Mouse (Mus musculus) lung, postnatal 4 days (tissue): ENCODE measurements around the gene Csrp1.

Source experiments
- DNase-seq, 2 experiments: peaks; one replicate each; pipeline ENCODE4 v3.0.0; 2021

Gene Csrp1

DNA sequence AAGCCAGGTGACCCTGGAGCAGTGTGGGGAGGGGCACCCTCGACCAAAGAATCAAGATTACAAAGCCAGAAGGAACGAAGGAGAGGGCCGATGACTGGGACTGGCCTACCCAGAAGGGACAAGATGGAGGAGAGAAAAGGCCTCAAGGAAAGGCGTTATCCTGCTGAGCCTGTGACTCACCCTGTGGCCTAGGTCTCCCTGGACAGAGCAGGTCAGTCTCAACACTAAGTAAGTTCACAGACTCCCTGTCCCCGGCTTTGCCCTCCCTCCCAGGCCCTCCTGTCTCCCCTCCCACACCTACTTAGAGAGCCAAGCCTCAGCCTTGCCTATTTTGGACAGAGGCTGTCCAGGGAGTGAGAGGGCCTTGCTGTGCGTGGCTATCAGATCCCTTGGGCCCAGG lies at the start of gene Csrp1:
Gene Csrp1, plus strand, starts transcription at position 79 of the 400 bp plus-strand sequence.
- no peak for DNase-seq

DNA sequence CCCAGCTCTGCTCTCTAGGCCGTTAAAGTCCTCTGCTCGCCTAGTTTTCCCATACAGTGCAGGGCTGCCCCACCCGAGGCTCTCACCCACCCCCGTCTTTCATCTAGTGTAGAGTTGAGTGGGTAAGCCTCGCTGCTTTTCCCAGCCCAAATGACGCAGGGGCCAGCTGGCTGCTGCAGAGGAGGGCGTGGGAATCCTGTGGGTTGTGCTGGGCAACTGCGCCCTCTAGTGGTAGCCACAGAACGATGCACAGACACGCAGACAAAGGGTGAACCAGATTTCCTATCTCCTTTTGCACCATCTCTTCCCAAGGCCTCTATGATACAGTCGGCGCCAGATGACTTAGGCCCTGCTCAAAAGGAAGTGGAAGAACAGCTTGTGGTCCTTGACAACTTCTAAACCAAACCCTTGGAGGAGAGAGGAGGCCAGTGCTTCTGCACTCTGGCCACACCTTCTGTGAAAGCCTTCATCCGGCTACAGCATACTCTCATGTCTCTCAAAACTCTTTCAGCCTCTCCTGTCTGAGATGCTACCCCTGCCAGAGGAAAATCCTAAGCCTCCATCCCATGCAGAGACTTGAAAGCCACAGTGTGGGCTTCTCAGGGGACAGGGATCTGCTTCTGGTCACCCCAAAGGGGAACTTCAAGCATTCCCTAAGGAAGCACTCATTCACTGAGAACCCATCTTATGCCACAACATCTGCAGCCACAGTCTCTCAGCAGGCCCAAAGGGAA lies 49.3 kb upstream of the Csrp1 start:
- peak; percentile 90 for DNase-seq

DNA sequence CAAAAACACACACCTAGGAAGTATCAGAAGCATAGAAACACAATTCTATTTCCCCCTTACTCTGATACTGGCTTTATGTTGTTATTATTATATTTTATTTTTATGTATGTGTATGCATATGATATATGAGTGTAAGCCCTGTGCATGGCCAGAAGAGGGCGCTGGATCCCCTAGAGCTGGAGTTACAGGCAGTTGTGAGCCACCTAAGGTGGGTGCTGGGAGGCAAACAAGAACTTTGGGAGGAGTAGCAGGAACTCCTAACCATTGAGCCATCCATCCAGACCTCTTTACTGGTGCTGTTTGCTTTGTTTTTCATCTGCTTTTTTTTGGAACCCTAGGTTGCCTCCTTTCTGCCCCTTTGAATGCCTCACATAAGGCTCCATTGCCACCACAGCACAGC lies 48.5 kb upstream of the Csrp1 start:
- DNase-seq, result no peak

DNA sequence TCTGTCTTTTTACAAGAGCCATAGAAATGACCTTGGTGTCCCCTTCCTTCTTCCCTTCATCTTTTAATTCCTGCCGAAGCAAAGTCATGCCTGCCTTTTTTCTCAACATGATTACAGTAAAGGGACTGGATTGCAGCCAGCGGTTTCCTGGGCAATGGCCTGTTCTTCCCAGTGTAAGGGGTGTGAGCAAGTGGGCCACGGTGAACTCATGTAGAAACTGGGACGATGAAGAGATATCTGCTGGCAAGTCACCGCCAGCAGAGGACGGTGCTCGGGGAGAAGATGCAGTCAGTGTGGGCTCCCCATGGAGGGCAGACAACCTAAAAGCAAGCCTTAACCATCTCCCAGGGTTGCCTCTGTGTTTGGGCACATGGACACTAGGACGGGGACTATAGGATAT lies 47.9 kb upstream of the Csrp1 start:
- peak; percentile 54 to 60 for DNase-seq

DNA sequence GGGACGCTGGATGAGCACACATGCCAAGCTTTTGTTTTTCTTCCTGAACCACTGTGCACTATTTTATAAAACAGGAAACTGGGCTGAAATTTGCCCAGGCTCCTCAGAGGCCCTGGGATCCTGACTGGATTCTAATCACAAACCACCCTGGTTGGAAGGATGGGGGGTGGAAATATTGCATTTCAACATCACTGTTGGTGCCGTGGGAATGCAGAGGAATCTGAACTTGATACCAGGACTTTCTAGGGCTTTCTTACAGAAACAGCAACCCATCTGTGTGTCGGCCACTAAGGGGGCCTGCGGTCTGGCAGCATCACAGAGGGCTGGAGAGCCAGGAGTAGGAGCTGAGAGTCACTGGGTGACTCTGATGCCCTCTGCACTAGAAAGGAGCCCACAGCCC lies 47.5 kb upstream of the Csrp1 start:
- DNase-seq, result peak in 1 of 2 experiments; percentile 17

DNA sequence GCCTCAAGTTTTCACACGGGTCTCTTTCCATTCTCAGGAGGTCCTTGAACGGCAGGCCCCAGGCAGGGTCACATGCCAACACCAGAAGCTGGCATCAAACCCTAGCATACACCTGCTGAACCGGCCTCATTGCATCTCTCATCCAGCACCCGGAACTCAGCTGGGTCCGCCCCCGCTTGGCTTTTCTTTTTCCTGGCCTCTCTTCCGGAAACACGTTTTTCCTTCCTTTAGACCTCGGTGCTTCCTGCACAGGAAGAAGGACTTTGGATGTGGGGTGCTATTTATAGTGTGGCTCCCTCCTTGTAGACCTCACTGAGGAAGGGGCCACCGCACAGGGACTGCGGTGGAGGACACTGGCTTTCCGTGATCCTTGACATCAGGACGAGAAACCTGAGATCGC lies 46.4 kb upstream of the Csrp1 start:
- DNase-seq, result peak in 1 of 2 experiments; percentile 44

DNA sequence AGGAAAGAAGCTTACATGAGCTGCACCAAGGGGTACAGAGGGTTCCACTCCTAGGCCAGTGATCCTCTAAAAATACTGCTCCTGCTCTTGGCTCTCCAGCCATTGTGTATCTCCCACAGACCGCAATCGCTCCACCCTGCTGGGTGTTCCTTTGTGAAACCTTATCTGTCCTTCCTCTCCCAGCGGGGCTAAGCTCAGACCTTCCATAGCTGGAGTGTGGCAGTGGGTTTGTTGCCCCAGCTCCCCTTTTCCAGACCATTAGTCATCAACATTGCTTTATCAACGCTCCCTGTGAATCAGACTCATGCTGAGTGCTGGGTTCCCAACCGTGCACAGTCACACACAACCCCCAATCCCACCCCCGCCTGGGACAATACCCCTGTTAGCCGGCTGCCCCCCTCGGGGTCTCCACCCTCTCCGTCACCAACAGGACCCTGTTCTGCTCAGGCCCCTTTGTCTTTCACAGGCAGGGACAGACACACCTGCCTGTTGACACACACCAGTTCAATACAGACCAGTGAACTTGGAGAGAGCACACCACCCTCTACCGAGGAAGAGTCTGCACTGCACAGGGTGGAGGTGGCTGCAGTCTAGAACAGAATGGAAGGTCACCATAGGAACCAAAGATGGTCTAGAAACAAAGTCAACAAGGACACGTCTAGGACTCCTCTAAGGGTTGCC lies 44.3 kb upstream of the Csrp1 start:
- DNase-seq, result no peak

DNA sequence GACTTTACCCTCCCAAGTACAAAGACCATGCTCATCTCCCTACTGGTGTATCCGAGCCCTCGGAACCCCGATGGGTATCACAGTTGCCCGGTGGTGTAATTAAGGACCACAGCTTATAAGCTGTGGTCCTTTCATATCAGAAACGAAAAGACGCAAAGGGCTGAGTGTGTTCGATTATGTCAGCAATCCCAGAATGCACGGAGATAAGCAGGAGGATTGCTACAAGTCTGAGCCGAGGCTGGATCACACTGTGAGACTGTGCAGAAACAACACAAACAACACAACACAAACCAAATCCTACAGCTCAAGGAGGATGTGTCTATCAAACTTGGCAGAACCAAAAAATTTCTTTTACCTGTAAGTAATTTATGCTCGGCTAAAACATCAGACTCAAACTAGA lies 43.6 kb upstream of the Csrp1 start:
- no peak for DNase-seq

DNA sequence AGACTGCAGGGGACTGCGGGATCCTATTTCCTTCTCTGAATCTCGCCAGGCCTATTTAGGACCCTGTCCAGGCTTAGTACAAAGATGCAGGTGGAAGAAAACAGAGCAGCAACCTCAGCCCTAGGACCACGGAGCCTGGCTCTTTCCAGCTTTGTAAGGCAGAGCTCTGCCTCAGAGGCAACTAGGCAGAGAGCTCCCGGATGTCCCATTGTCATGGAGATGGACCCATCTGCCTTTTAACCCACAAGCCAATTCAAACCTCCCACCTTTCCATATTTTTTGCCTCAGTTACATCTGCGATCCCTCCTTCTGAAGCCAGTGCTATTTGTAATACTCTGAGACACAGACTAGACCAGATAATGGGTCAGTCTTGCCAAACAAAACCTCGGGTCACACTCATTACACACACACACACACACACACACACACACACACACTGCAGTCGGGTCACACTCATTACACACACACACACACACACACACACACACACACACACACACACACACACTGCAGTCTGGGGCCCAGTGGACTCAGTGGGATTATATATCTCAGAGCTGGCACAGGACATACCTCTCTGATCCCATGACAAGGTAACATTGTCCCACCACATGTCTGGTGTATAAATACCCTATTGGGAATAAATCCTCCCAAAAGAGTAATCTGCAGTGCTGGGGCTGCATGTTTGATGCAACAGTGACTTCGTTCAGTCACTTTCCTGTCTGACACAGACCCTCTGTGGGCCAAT lies 42.8 kb upstream of the Csrp1 start:
- DNase-seq, result no peak

DNA sequence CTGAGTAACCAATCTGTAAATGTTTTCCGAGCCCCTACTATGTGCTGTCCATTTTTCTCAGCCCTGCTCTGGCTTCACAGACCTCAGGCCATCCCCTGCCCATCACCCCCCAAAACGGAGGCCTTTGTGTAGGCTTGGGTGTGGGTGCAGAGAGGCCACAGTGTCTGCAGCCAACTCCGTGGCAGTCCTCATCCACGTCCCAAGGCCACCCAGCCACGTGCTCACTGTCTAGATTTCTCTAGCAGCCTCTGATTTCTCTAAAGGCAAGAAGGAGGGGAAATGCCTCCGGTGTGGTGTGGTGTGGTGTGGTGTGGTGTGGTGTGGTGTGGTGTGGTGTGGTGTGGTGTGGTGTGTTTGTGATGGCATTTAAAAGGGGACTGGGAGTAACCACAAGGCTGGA lies 41.7 kb upstream of the Csrp1 start:
- no peak for DNase-seq

DNA sequence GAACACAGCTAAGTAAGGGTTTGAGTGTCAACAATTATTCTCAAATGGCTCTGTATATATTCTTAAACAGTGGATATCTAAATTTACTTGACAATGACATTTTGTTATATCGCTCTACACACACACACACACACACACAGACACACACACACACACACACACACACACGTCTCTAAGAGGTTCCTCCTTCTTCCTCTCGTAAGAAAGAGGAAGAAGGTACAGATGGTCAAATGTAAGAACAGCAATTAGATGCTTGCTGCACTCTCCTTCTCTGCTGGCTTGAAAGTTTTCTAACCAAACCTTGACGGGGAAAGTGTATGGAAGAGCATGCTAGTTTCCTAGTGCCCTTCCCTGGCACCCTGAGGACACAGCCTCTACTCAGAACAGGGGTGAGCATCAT lies 39.1 kb upstream of the Csrp1 start:
- DNase-seq, result no peak

DNA sequence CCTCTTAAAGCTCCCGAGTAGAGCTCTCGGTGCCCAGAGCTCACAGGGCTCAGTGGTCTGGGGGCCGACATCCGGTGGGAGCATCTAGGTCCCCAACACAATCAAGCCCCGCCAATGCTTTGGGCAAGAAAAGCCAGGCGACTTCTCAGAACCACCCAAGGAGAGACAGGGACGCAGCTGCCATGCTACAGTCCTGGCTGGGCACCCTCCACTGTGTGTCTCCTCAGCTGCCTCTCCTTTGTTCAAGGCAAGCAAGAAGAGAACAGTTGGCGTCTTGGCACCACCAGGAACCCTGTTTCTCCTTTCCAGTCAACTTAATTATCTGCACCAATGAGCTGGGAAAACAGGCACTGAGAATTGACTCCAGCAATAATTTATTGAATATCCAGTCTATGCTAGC lies 38.7 kb upstream of the Csrp1 start:
- no peak for DNase-seq

DNA sequence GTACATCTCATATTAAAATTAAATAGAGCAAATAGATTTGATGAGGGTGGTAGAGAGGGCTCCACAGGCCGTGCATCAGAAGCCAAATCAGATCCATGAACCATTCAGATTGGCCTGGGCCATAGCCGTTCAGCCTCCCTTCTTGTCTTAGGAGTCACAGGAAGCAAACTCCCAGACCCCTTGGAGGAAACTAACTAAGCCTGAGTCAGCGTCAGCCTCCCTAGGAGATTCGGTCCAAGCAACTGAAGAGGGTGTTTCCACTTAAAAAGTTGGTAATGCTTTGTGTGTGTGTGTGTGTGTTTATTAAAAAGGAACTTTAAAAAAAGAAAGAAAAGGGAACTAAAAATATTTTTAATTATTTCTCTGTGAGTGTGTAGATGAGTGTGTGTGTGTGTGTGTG lies 35.0 kb upstream of the Csrp1 start:
- DNase-seq, result no peak

DNA sequence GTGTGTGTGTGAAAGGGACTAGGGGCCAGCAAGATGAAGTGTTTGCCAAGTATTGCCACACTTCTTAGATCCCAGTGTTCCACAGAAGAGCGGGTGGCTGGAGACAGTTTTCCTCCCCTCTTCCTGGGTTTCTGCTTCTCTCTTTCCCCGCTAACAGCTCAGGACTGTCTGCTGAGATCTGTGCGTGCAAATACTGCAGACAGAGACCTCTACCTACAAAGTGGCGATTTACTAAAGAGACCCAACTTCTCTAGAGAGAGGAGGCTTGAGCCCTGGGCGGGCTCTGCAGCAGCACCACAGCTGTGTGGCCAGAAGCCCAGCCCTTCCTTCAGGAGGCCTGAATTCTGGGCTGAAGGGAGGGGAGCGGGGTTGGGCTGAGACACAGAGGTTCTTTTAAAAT lies 34.5 kb upstream of the Csrp1 start:
- no peak for DNase-seq

DNA sequence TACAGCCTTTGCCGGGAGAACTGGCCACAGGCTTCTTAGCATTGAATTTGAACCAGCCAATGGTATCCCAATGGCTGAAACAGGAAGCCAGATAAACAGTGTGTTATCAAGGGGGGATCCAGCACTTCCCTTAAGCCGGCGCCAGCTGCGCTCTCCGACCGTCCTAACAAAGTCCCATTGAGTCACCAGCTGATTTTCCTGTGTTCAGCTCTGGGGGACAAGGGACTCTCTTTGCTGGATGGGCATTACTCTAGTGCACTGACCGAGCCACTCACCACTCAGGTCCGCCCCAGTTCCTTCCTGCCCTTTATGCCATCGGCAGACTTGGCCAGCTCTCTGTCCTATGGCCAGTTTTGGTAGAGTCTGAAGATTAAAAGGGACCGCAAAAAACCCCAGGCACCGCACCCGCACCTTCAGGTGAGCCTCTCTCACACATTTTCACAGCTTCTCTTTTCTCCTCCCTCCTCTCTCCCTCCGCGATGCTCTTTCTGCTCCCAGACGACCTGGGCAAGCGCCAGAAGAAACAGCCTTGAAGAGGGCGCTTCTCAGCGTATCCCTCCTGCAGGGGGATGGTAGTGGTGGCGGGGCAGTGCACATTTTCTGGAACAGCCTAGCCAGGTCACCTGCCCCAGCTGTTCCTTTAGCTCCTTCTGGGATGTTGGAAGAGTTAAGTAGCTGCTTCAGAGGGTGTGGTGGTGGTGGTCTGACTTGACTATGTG lies 32.9 kb upstream of the Csrp1 start:
- DNase-seq, result peak; percentile 68 to 82

DNA sequence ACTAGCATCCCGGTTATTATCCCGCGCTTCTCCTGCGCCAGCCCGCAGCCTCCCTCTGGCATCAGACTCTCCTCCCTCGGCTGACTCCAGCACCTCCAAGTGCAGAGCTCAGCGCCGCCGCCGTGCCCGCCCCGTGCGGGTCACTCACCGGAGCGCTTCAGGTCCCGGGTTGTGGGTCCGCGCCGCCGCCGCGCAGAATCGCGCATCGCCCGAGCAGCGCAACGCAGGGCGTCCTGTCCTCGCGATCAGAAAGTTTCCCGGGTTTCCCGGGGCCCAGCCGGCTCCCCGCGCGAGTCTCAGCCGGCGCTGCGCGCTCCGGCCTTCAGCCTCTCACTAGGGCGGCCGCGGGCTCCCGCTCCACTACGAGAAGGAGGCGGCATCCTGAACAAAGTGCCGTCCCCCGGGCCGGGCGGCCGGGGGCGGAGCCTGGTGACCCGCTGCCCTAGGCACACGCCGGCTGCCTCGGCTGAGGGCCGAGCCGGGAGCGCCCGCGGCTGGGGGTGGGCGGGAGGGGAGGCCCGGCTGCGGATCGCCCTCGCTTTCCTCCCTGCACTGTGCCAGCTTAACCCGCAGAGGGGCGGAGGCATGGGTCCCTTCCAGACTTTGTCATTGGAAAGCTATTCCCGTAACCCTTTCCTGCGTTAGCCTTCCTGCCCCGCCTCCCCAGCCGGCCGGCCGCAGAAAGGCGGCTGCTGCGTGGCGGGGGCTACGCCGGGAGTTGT lies 31.9 kb upstream of the Csrp1 start:
- DNase-seq, result peak; percentile 87 to 94

DNA sequence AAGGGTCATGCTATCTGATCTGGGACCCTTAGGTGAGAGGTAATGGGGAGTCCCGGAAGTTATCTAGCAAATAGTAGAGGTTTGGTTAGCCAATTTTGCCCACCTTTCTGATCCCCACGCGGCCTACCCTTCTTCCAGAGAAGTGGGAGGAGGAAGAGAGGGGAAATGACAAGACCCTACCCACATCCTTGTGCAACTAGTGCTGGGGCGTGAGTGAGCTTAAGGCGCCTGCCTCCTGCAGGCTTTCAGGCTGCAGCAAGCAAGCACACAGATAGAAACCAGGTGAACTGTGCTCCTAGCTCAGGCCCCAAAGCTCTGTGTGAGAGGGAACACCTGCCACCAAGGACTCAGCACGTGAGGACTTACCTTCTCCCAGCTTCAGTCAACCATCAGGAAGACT lies 31.2 kb upstream of the Csrp1 start:
- DNase-seq, result no peak

DNA sequence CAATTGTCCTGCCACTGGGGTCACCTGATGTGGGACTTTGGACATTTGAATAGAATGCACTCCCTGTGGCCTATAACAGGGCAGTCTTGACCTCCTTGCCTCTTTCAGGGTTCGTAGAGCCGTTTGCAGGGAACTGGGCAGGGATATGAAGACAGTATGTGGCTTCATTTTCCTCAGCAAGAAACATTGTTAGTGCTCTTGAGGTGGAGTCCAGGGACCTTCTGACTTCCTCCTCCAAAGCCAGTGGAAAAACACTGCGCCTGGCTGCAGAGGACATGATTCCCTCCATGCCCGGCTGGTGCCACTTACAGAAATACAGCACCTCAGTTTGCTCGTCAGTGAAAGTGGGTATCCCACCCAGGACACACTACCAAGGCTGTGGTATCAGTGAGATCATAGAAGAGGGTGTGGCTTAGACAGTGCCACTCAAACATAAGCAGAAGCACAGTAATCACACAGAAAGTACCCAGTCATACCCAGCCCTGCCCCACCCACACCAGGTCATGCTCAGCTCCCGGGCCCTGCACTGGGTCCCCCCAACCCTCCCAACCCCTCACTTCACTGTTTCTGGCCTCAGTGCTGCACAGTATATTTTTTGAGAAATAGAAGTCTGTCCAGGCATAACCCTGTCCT lies 29.0 kb upstream of the Csrp1 start:
- DNase-seq, result no peak

DNA sequence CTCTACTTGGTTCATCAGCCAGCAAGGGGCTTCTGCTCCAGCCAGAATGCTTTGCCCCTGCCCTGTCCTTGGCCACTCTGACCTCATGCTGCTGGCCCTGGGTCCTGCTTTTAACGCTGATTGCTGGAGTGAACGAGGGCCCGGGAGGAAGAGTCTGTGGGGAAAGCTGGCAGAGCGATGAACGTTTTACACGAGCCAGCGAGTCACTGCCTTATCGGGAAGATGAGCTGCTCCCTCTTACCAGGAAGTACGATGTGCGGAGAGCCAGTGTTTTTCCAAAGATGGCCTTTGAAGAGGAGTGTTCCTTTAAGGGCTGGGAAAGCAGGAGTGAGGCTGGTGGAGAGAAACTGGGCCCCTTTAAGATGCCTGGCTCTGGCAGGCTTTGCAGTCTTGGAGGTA lies 28.4 kb upstream of the Csrp1 start:
- DNase-seq, result no peak

DNA sequence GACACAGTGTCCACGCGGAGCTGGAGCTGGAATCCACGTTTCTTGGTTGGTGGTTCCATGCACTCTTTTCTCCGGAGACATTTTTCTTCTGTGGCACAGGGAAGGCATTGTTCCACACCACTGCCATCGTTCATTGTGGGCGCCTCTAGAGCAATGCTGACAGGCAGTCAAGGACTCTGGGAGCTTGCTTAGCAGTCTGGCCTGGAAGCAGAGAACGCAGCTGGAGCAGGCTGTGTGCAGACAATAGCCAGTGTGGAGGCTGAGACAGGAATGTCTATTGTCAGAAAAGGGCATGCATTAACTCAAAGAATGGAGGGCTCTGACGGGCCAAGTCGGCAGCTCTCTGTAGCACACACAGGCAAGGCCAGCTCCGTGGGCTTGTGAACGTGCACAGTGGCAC lies 25.7 kb upstream of the Csrp1 start:
- DNase-seq, result no peak

DNA sequence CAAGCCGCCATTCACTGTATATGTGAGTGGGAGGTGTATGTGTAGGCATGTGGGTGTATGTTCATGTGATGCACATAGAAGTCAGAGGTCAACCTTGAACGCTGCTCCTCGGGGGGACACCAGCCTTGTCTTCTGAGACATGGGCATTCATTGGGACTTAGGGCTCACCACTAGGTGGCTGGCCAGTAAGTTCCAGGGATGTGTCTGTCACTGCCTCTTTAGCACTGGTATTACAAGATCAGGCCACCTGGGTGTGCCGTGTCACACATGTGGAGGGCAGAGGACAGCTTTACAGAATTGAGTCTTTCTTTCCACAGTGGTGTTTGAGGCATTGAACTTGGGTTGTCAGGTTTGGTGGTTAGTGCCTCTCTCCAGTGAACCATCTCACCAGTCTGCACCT lies 22.4 kb upstream of the Csrp1 start:
- DNase-seq, result no peak

DNA sequence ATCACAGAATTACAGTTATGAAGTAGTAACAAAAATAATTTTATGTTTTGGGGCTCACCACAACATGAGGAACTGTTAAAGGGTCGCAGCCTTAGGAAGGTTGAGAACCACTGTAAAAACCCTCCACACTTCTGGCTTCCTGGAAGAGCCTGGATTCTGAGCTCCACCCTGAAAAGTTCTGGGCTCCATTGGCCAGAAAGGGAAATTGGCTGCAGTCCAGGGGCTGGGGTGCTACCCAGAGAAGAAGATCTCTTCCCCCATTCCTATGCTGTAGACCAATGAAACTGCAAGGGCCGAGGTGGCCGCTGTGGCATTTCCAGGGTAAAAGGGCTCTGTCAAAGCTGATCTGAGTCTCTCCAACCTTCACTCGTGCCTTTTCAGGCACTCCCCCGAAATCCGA lies 21.8 kb upstream of the Csrp1 start:
- DNase-seq, result no peak
